Mouse (Mus musculus) ES-E14 (cell line): ENCODE measurements around the gene Popdc3. TPM values are rescaled to one million over a fixed set of nuclear protein-coding genes. Genes with fewer than 3 reads are reported as not detected.

Experiments used
- DNase-seq: peaks from one replicate; pipeline ENCODE4 v3.0.0-alpha.2; 2013; ENCODE audit warnings: low read depth, low spot score
- H3K27ac ChIP-seq: 2 replicates; pipeline ENCODE4 v1.5.1; 2012; ENCODE audit warnings: low read depth, mild to moderate bottlenecking, low read length, moderate library complexity, mixed read lengths; ENCODE audit not compliant: poor library complexity, insufficient read depth, severe bottlenecking
- H3K36me3 ChIP-seq: 2 replicates; pipeline ENCODE4 v1.6.1; 2012; ENCODE audit warnings: mild to moderate bottlenecking, low read length, moderate library complexity, mixed read lengths; ENCODE audit not compliant: control insufficient read depth, poor library complexity, insufficient read depth, severe bottlenecking
- H3K4me1 ChIP-seq, 2 experiments: fragments of 150-350 bp in 1 of 2; sonication (generic) in 1 of 2; 2 replicates each; pipeline ENCODE4 v1.6.1; 2012; ENCODE audit warnings: low read length in 2 of 2, mild to moderate bottlenecking in 1 of 2, mixed read lengths in 1 of 2; ENCODE audit not compliant: control insufficient read depth in 2 of 2, insufficient read depth in 2 of 2, poor library complexity in 1 of 2
- H3K4me3 ChIP-seq, 2 experiments: fragments of 150-350 bp in 1 of 2; sonication (generic) in 1 of 2; 2 replicates each; pipeline ENCODE4 v1.5.1; 2012; ENCODE audit warnings: low read length in 2 of 2, low read depth in 1 of 2, mild to moderate bottlenecking in 1 of 2, mixed read lengths in 1 of 2; ENCODE audit not compliant: insufficient read depth in 1 of 2, poor library complexity in 1 of 2, severe bottlenecking in 1 of 2
- H3K9ac ChIP-seq: 2 replicates; pipeline ENCODE4 v1.6.1; 2012; ENCODE audit warnings: low read depth, mild to moderate bottlenecking, low read length, mixed read lengths; ENCODE audit not compliant: poor library complexity, insufficient read depth, severe bottlenecking
- H3K9me3 ChIP-seq: fragments of 150-350 bp; sonication (generic); 2 replicates; pipeline ENCODE4 v1.6.1; 2012; ENCODE audit warnings: low read depth, mild to moderate bottlenecking, low read length; ENCODE audit not compliant: control insufficient read depth, insufficient read depth
- CHD2 ChIP-seq: IDR thresholded peaks from 2 replicates; pipeline ENCODE4 v1.6.1; 2014; ENCODE audit warnings: mild to moderate bottlenecking, low read depth, low read length, inconsistent platforms
- HCFC1 ChIP-seq: IDR thresholded peaks from 2 replicates; pipeline ENCODE4 v1.6.1; 2012; ENCODE audit warnings: low read length, inconsistent platforms, borderline replicate concordance; ENCODE audit not compliant: insufficient read depth
- MAFK ChIP-seq: IDR thresholded peaks from 2 replicates; pipeline ENCODE4 v1.6.1; 2014; ENCODE audit warnings: mild to moderate bottlenecking, low read depth, low read length, inconsistent platforms; ENCODE audit not compliant: insufficient read depth
- ZC3H11A ChIP-seq: IDR thresholded peaks from 2 replicates; pipeline ENCODE4 v1.6.1; 2012; ENCODE audit warnings: low read depth, mild to moderate bottlenecking, inconsistent platforms, low read length, borderline replicate concordance
- ZNF384 ChIP-seq: IDR thresholded peaks from 2 replicates; pipeline ENCODE4 v1.6.1; 2012; ENCODE audit warnings: low read depth, low read length, inconsistent platforms
- in situ Hi-C, 2 experiments: fragments of 600-800 bp; cut with MboI; formaldehyde crosslinking; loops; one replicate each; pipeline ENCODE4 v1.15.1; 2025; ENCODE audit warnings: low sequenced_read_pairs in 2 of 2, inconsistent platforms in 1 of 2; ENCODE audit not compliant: unreplicated experiment in 2 of 2
- total RNA-seq: library from RNA; depleted of rRNA; stranded (reverse); fragments of 300-350 nt; gene quantifications from 2 replicates; pipeline ENCODE4 v1.2.3, GENCODE M21; 2012

The Popdc3 gene
- total RNA-seq, 1 experiment = 0.85 TPM

DNA sequence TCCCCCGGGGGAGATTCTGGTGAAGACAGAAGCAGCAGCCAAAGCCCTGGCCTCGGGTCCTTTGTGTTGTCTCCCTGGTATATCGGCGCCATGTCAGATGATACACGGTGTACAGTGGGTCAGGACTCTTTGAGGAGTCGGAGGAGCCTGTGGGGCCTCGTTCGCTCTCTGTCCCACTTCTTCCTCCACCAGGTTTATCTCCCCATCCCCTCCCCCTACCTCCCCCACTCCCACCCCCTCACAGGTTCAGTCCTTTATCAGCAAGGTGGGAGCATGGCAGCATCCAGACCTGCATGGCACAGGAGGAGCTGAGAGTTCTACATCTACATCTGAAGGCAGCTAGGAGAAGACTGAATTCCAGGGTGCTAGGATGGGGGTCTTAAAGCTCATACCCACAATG lies 12.0 kb upstream of the Popdc3 start:
- Histone ChIP-seq H3K9me3 (no peaks in the 10 kb centered on the region), H3K9ac (no peak overlapping the region), H3K36me3 (no peaks in the 10 kb centered on the region), H3K4me1 (no peaks in the 10 kb centered on the region), H3K27ac (no peak overlapping the region), H3K4me3 (no peak overlapping the region)
- in situ Hi-C loops = no loop called here
- DNase-seq = no peak
- TF ChIP-seq ZC3H11A = no peak
- TF ChIP-seq ZNF384 = no peak
- no peak for TF ChIP-seq MAFK
- TF ChIP-seq HCFC1 = no peak
- no peak for TF ChIP-seq CHD2

DNA sequence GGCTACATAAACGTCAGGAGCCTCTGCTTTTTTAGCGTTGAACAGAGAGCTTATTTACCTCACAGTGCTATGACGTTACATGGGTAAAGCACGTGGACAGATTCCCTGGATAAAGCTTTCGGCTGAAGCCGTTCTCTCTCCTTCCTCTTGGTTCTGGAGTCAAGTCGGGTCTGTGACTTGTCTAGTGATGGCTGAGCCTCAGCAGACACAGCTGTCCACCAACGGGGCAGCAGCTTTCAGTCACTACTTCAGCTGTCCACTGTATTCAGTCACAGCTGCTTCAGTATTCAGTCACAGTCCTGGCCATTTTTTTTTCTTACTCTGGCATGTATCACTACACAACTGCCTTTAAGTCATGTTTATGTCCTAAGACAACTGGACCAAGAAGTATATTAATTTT lies 4.0 kb upstream of the Popdc3 start:
- Histone ChIP-seq H3K27ac (no peak overlapping the region), H3K4me3 (no peak overlapping the region), H3K9me3 (no peaks in the 10 kb centered on the region), H3K9ac (no peak overlapping the region), H3K4me1 (no peaks in the 10 kb centered on the region), H3K36me3 (no peaks in the 10 kb centered on the region)
- in situ Hi-C loops = no loop called here
- no peak for DNase-seq
- TF ChIP-seq HCFC1 (no peak), CHD2 (no peak), ZNF384 (no peak), ZC3H11A (no peak), MAFK (no peak)

DNA sequence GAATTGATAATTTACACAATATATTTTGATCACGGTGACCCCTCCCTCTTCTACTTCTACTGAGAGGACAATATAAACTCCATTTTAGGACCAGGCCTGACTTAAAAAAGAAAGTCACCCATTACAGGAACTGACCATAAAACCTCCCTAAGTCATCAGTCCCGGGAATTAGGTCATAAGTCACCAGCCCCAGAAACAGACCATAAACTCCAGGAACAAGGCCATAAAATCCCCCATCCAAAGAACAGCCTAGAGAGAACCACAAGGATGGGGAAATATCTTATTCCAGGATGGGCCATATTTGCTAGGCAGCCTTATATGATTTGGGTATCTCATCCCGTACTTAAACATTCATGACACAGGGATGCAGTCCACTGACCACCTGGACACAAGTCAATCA lies 3.6 kb upstream of the Popdc3 start:
- no peaks in the 10 kb centered on the region for H3K36me3 ChIP-seq
- H3K9me3 ChIP-seq = no peaks in the 10 kb centered on the region
- no peak overlapping the region for H3K27ac ChIP-seq
- no peaks in the 10 kb centered on the region for H3K4me1 ChIP-seq
- no peak overlapping the region for H3K9ac ChIP-seq
- TF ChIP-seq HCFC1 = no peak
- no peak for TF ChIP-seq ZNF384
- TF ChIP-seq MAFK = no peak
- TF ChIP-seq ZC3H11A = no peak
- no peak for TF ChIP-seq CHD2
- no peak for DNase-seq
- H3K4me3 ChIP-seq = no peak overlapping the region
- in situ Hi-C loops = no loop called here

DNA sequence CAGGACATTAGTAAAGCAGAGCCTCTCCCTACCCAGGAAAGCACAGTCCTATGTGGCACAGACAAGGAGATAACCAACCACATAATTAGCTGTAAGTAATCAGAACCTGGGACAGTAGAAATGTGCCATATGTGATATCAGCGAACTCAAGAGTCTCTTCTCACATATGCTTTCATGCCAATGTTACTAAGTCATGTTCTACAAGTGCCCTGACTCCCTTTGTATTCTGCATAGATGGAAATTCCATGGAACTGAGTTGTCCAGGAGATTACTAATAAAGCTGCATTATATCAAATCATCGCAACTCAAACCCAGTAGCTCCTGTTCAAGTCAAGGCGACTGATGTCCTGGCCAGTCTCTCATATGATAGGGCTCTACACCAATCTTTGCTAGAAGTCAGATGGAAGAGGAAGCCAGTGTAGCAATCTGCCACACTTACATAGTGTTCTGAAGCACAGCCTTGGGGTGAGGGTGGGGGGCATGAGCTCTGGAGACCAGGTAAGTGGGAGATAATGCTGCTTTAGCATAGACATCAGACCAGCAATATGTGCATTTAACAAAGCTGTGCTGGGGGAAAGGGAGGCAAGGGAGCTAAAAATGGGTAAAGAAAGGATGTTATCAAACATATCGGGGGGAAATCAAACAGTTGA lies 2.9 kb downstream of the Popdc3 start:
- no peak for DNase-seq
- H3K9ac ChIP-seq = no peak overlapping the region
- H3K4me3 ChIP-seq = no peak overlapping the region
- H3K9me3 ChIP-seq = no peaks in the 10 kb centered on the region
- no peaks in the 10 kb centered on the region for H3K4me1 ChIP-seq
- in situ Hi-C loops = no loop called here
- no peaks in the 10 kb centered on the region for H3K36me3 ChIP-seq
- H3K27ac ChIP-seq = no peak overlapping the region
- no peak for TF ChIP-seq CHD2
- no peak for TF ChIP-seq ZC3H11A
- no peak for TF ChIP-seq ZNF384
- no peak for TF ChIP-seq HCFC1
- TF ChIP-seq MAFK = no peak
